Mouse (Mus musculus) intestine, postnatal 0 days (tissue): ENCODE results near the gene Gli3. TPM values are rescaled to one million over a fixed set of nuclear protein-coding genes. Genes with fewer than 3 reads are reported as not detected.

Experiments used
- ATAC-seq: fragments of 200-750 bp; cut with Nextera tagmentation; 2 replicates; pipeline ENCODE4 v1.8.0; 2017; ENCODE audit warnings: mild to moderate bottlenecking, moderate TSS enrichment, moderate library complexity
- H3K27ac ChIP-seq: fragments of 300-500 bp; sonication (generic); 2 replicates; pipeline ENCODE4 v1.5.1; 2014; ENCODE audit warnings: mild to moderate bottlenecking, low read depth, low read length, moderate library complexity
- H3K27me3 ChIP-seq: fragments of 300-500 bp; sonication (generic); replicated peaks from 2 replicates; pipeline ENCODE4 v1.6.1; 2014; ENCODE audit warnings: low read length, mixed read lengths; ENCODE audit not compliant: control insufficient read depth, insufficient read depth
- H3K36me3 ChIP-seq: fragments of 300-500 bp; sonication (generic); 2 replicates; pipeline ENCODE4 v1.6.1; 2014; ENCODE audit warnings: mild to moderate bottlenecking, moderate library complexity; ENCODE audit not compliant: control insufficient read depth, insufficient read depth
- H3K4me1 ChIP-seq: fragments of 300-500 bp; sonication (generic); replicated peaks from 2 replicates; pipeline ENCODE4 v1.6.1; 2014; ENCODE audit warnings: antibody characterized with exemption, low read length, mixed read lengths; ENCODE audit not compliant: control insufficient read depth, insufficient read depth
- H3K4me2 ChIP-seq: fragments of 300-500 bp; sonication (generic); replicated peaks from 2 replicates; pipeline ENCODE4 v1.6.1; 2014; ENCODE audit warnings: low read depth, mild to moderate bottlenecking, moderate library complexity
- H3K4me3 ChIP-seq: fragments of 300-500 bp; sonication (generic); 2 replicates; pipeline ENCODE4 v1.5.1; 2014; ENCODE audit warnings: low read depth, low read length
- H3K9ac ChIP-seq: fragments of 300-500 bp; sonication (generic); 2 replicates; pipeline ENCODE4 v1.6.1; 2014; ENCODE audit warnings: mild to moderate bottlenecking, low read depth, low read length
- H3K9me3 ChIP-seq: fragments of 300-500 bp; sonication (generic); 2 replicates; pipeline ENCODE4 v1.6.1; 2016; ENCODE audit warnings: mixed run types; ENCODE audit not compliant: control insufficient read depth
- CTCF ChIP-seq: sonication (generic); IDR thresholded peaks from 2 replicates; pipeline ENCODE4 v1.5.1; 2016; ENCODE audit warnings: low read depth, mild to moderate bottlenecking, control low read depth, antibody characterized with exemption, moderate library complexity
- WGBS: fragments of 180-500 bp; shearing (Covaris S2); extraction: QIAGEN DNeasy Blood & Tissue Kit; methylation state at CpG from one replicate; pipeline ENCODE4 v1.1.7; 2014; 5-methylcytosine and 5-hydroxymethylcytosine counted together
- polyA plus RNA-seq: library from polyadenylated mRNA; unstranded; fragments of >200 nt; fragmentation: Nextera tagmentation; extraction: Ambion mirVana; gene quantifications from 2 replicates; pipeline ENCODE4 v1.2.1, GENCODE M21; 2015

Gli3 gene
- polyA plus RNA-seq, 1 experiment from 2014 or later, result 5.0 TPM

DNA sequence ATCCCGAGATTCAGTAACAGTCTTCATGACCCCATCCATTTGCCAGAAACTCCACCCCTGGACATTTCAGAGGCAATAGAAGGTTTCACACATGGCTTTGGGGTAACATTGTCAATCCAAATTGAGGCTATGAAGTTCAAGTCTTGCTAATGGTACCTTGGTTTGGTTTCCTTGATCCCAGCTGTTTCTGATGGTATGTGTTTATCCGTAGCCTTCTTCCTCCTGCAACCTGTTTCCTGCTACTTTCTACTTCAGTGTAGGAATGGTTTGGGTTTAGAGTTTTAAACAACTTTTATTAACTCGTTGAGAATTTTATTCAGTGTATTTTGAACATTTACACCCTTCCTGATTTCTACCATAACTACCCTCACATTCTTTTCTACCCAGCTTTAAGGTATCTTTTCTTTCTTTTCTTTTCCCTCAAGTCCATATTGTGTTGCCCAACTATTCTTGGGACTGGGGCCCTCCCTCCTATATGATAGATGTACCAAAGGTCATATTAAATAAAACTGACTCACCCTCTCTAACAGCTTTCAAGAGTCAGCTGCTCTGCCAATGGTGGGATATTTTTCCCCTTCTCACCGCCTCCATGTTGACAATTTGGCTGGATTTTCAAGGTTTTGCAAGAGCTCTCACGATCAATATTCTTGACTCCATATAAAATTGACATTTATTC is 225.9 kb downstream of the Gli3 start:
- no peak for TF ChIP-seq CTCF
- Histone ChIP-seq H3K4me1 (0 out of 2 replicates have a peak, but pooled peaks cover 3% of the 10 kb centered on the region), H3K27ac (peak overlapping the region; percentile 21; the same call in 1 of the 2 replicates), H3K36me3 (no peaks in the 10 kb centered on the region), H3K9ac (no peak overlapping the region), H3K4me3 (no peak overlapping the region), H3K4me2 (no peak overlapping the region), H3K27me3 (no peaks in the 10 kb centered on the region), H3K9me3 (no peaks in the 10 kb centered on the region)
- ATAC-seq, result peak; percentile 93
- WGBS, result 58% methylated on average over 5 of the region's 5 CpGs

- no peaks in the 10 kb centered on the region for H3K27me3 ChIP-seq
- no peak for TF ChIP-seq CTCF
- H3K27ac ChIP-seq, result no peak overlapping the region
- no peak overlapping the region for H3K4me2 ChIP-seq
- H3K9ac ChIP-seq, result no peak overlapping the region
- no peaks in the 10 kb centered on the region for H3K36me3 ChIP-seq
- H3K9me3 ChIP-seq, result no peaks in the 10 kb centered on the region
- ATAC-seq, result no peak
- no peak overlapping the region for H3K4me3 ChIP-seq
- H3K4me1 ChIP-seq, result 0 out of 2 replicates have a peak, but pooled peaks cover 3% of the 10 kb centered on the region
- 58% methylated on average over 5 of the region's 5 CpGs for WGBS
Measured at GRCm38 (mm10) chr13:15691751-15692464, 228.9 kb downstream of the Gli3 start.

DNA sequence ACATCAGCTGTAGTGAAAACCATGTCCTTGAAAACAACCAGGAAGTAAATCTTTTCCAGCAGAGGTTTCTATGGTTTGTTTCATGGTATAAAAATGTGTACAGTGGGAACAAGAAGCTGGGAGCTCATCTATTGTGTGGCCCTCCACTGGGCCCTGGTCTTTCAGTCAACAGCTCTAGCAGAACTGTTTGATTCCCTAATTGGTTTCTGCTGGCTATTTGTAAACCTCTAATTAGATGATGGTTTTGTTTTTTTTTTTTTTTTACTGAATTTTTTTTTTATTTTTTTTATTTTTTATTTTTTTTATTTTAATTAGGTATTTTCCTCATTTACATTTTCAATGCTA is 229.4 kb downstream of the Gli3 start:
- no peak for TF ChIP-seq CTCF
- Histone ChIP-seq H3K9ac (no peak overlapping the region), H3K4me2 (no peak overlapping the region), H3K27ac (no peak overlapping the region), H3K27me3 (no peaks in the 10 kb centered on the region), H3K36me3 (no peaks in the 10 kb centered on the region), H3K9me3 (no peaks in the 10 kb centered on the region), H3K4me3 (no peak overlapping the region), H3K4me1 (0 out of 2 replicates have a peak, but pooled peaks cover 3% of the 10 kb centered on the region)
- no peak for ATAC-seq

GRCm38 (mm10) chr13:15698284-15698683 is 235.2 kb downstream of the Gli3 start:
- H3K9ac ChIP-seq, result no peak overlapping the region
- no peaks in the 10 kb centered on the region for H3K36me3 ChIP-seq
- TF ChIP-seq CTCF, result no peak
- WGBS, result 87% methylated on average over 4 of the region's 4 CpGs
- H3K4me3 ChIP-seq, result no peak overlapping the region
- ATAC-seq, result no peak
- no peak overlapping the region for H3K27ac ChIP-seq
- H3K9me3 ChIP-seq, result no peaks in the 10 kb centered on the region
- no peaks in the 10 kb centered on the region for H3K4me1 ChIP-seq
- no peak overlapping the region for H3K4me2 ChIP-seq
- no peaks in the 10 kb centered on the region for H3K27me3 ChIP-seq

GRCm38 (mm10) chr13:15699116-15699515 is 236.1 kb downstream of the Gli3 start:
- Histone ChIP-seq H3K9me3 (no peaks in the 10 kb centered on the region), H3K4me2 (no peak overlapping the region), H3K27ac (no peak overlapping the region), H3K9ac (no peak overlapping the region), H3K36me3 (no peaks in the 10 kb centered on the region), H3K4me1 (no peaks in the 10 kb centered on the region), H3K4me3 (no peak overlapping the region), H3K27me3 (no peaks in the 10 kb centered on the region)
- ATAC-seq, result no peak
- no peak for TF ChIP-seq CTCF
- WGBS, result 88% methylated on average over 6 of the region's 6 CpGs

GRCm38 (mm10) chr13:15704669-15705068 is 241.6 kb downstream of the Gli3 start:
- Histone ChIP-seq H3K36me3 (no peaks in the 10 kb centered on the region), H3K27ac (no peak overlapping the region), H3K9ac (no peak overlapping the region), H3K4me1 (no peaks in the 10 kb centered on the region), H3K27me3 (no peaks in the 10 kb centered on the region), H3K4me2 (no peak overlapping the region), H3K4me3 (no peak overlapping the region), H3K9me3 (no peaks in the 10 kb centered on the region)
- no peak for TF ChIP-seq CTCF
- 91% methylated on average over 8 of the region's 8 CpGs for WGBS
- no peak for ATAC-seq
